Mouse (Mus musculus): ENCODE data around the gene Thada. TPM values are rescaled to one million over a fixed set of nuclear protein-coding genes. Genes with fewer than 3 reads are reported as not detected.

Gene Thada
- polyA plus RNA-seq, 3 experiments from 2014 or later: 19.3 to 113 (median 105) TPM

DNA sequence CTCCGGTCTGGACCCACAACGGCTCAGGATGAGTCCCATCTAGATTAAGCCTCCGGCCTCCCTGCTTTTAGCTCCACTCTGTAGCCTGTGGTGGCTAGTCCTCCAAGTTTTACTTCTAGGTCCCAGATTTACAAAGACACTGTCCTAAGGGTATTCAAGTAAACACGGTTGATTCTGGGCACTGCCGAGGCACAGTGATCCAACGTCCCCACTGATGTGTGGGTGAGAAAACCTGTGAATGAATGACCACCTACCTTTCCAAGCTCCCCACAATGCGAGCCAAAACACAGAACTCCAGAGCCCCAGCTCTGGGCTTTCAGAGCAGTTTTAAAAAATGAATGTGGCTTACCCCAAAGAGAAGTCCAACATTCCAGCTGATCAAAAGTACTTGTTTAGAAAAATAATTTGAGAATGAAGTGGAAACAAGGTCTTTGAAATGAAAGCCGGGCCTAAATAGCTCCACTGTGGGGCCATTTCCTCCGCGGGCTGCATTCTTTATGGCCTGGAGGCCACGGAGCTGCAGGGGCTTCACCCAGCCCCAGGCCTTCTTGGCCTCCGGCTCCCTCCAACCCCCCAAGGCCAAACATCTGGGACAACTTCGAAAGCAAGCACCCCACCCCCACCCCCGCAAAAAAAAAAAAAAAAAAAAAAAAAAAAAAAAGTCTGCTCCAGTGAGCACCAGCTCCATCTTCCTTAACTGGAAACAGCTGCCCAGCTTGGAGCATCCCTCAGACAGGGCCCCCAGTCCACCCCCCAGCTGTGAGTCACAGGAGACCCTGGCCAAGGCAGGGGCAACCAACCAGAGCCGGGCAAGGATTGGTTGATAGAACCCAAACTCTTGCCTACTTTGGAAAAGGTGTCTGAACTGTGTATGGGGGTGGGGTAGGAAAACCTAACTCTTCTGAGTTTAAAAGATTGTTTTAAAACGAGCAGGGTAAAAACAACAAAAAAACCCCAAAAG, 283.4 kb downstream of the Thada start:
- no peak for ATAC-seq

DNA sequence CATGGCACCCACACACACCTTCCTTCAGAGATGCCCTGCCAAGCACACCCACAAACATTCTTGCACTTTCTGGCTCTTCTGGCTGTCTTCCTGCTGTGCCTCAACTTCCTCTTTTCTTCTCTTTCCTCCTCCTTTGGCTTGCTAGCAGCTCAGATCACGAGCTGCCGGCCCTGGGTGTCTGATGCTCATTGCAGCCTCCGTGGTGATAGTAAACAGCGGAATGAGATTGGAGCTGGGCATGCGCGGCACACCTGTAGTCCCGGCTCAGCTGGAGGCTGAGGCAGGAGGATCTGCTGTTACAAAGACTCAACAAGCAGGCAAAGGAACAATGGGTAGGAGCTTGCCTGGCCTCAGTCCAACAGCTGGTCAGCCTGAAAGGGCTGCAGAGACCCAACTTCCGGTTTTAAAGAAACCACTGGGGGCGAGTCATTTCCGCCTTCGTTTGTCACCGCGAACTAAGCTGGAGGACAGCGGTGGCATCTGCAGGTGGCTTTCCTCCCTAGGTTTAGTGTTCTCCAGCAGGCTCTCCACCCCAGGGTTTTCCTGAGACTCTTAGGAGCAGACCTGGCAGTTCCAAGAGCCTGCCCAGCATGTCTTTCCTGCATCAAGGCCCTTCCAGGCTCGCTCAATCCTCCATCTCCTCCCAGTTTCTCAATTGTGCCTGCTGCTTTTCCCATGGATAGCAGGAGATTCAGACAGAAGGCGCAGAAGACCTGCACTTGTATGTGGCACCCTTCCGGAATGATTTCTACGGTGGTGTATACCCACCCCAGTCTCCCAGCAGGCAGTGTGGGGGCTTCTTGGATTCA, 284.3 kb downstream of the Thada start:
- peak; percentile 13 for ATAC-seq

DNA sequence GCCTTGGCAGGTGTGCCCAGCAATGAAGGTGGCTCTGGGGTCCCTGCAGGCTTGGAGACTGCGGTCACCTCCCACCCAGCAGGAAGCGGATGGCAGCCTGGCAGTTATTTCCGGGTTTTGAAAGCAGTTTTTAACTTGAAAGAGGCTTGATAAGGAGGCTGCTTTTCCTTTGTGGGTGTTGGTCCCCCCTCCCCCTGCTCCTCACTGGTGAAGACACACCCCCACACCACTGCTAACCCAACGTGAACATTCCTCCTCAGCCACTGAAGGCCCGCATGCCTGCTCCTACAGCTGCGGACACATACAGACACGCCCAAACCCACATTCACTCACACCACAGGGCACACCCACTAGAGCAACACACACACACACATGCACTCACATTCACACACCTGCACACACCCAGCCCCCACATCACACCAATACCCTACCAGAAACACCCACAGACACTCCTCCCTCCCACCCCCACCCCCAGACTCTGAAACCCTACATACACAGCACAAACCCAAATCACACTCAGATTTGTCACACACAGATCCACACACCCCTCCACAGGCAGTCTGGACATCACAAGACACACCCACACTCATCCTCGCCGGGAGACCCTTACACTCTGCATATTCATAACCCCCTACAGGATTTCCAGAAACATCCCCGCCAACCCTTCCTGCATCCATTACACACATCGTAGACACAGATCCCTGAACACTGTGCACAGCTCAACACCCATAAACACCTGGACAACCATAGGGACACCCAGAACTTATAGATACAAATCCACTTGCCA, 285.1 kb downstream of the Thada start:
- peak; percentile 60 for ATAC-seq

DNA sequence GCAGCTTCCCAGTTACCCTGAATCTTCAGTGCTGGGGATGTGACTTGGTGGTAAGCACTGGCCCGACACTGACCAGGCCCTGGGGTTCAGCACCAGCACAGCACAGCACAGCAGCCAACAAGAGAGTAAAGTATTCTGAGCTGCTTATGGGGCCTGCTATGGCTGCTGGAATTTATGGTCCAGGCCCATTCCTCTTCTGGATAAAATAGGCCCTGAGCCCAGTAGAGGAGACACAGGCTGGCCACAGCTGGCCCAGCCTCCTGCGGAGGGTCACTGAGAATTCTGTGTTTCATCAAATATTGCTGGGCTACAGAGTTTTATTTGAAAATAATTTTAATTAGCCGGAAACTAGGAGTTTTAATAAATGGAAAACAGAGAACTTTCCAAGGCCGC, 286.0 kb downstream of the Thada start:
- ATAC-seq: no peak

DNA sequence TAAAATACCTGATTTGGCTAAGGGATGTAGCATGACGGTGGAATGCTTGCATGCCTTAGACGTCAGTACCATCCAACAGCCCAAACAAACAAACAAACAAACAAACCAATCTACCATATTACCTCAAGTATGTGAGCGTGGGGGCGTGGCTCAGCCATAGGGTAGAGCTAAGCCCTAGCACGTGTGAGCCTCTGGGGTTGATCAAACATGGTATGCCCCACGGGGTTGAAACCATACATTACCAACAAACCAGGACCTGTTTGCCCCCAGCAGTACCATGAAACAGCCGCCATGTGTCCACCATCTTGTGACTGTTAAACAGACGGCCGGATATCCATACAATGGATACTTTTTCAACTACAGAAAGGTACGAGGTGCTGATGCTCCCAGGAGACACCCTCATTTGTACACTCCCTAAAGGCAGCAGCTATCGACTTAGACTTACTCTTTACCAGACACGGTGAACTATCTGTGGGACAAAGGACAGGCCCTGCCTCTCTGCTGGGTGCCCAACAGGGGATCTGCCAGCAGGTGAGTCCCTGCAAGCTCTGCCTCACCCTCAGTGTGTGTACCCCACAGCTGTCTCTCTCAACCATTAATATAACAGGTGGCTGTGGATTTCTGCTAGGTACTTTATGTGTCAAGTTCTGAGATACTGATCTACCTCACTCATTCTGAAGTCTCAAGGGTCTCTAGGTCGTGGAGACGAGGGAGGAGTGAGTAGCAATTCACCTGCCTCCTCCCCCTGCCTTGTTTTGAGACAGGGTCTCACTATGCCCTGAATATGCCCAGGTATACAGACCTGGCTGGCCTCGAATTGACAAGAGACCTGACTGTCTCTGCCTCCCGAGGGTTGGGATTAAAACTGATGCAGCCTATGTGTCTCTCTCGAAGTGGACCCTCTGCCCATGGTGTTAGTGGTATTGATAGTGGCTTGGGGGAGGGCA, 286.7 kb downstream of the Thada start:
- no peak for ATAC-seq

DNA sequence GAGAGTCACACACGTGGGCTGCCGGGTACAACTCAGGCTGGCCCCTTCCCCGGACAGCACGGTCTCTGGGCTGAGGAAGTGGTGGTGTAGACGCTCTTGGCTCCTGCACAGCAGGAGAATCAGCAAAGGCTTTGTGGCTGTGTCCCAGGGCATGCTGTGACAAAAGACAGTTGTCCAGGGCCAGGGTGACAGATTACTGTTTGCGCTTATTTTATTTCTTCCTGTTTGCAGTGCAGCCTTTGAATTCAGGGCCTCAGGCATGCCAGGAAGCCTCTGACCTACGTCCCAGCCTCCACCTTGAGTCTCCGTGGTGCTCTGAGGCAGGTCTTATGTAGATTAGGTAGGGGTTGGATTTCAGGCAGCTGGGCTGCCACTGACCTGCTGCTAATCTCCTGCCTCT, 288.5 kb downstream of the Thada start:
- ATAC-seq: no peak

DNA sequence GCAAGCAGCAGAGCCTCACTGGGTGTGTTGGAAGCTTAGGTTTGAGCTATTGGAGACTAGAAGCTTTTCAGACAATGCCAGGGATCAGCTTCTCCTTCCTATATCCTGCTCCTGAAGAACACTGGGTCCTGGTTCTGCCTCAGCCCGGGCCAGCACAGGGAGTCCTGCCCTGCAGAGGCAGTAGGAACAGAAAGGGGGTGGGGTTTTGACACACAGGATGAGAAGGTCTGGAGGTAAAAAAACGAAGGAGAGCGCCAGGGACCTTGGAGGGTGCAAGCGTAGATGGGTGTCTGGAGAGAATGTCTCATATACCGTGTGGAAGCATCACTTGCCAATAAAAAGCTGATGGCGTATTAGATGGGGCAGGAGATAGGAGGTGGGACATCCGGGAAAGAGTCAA, 289.6 kb downstream of the Thada start:
- ATAC-seq: no peak

DNA sequence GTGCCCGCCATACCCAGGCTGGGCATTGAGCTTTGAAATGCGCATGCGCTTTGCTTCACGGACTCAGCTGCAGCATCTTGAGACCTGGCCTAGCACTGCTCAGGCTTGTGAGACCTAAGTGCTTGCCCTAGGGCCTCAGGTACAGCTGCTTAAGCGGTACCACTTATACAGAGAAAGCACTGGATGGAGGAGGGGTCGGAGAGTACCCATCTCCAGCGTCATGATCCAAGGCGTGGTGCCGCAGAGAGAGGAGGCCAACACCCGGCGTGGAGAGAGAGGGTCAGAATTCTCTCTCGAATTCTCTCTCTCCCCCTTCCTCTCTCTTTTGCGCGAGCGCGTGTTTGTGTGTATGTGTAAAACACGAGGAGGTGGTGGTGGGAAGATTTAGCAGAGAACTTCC, 290.8 kb downstream of the Thada start:
- no peak for ATAC-seq

DNA sequence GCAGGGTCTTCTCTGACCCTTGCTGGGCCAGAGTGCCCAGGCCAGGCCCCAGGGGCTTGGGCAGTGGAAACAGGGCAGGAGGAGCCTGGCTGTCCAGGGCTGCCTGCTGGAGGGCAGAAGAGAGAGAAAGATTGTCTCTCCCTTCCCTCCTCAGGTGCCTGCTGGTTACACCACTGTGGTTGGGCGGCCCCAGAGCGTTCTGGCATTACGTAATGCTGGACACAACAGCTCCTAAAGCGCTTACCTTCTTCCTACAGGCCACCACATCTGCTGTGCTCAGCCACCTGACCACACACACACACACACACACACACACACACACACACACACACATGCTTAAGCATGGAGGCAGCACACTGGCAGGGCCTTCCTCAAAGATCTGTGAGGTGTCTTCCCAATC, 298.6 kb downstream of the Thada start:
- no peak for ATAC-seq

DNA sequence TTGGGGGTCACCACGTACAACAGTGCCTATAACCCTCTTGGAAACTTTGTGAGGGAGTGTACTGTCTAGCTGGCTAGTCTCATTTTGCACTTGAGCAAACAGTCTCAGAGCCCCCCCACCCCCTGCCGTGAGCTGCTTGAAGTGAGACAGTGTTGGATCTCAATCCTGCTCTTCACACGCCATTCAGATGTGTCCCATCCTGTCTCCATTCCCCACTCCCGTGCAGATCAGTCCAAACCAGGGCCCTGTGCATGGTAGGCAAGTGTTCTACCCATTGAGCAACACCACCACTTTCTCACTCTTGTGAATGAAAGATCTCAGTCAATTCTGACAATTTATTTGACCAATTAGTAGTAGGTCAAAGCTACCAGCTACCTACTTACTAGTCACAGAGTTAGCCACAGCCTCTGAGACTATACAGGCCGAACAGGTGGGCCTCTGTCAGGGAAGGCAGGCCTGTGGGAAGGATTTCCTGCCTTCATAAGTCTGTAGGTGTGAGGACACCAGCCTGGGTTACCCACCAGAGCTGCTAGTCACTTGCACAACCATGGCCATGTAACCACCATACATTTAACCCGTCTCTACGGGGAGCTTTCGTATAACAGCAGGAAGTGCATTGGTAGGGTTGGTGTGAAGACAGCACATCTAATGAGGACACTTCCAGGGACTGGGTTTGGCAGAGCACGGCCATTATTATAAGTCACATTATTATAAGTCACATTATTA, 299.7 kb downstream of the Thada start:
- peak; percentile 19 for ATAC-seq

DNA sequence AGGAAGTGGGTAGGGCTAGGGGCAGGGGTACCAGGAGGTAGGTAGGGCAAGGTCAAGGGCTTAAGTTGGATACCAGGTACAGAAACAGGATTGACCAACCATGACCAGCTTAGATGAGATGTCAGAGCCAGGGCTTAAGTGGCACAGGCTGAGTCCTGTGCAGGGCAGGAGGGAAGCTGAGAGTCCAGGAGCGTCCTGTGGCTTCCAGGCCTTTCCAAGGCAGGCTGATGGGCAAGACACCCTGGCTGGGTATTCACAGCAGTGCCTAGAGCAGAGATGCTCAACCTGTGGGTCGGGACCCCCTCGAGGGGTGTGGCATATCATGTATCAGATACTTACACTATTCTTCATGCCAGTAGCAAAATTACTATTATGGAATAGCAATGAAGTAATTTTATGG, 300.3 kb downstream of the Thada start:
- ATAC-seq: no peak

DNA sequence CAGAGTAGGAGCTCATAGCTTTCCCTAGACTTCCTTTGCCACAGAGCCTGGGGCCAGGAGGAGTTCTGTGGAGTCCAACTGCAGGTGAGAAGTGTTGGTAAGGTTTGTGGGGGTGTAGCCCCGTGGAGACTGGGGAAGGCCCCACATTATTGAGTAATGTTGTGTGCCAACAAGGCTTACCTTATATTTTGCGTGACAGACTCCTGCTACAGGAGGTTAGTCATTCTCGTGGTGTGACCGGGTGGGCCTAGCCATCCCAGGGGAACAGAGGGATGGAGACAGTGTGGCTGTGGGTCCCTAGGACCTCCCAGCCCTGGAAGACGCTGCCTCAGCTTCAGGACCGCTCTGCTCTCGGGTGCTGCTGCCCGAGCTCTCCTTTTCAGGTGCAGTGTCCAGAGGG, 301.9 kb downstream of the Thada start:
- ATAC-seq: no peak

DNA sequence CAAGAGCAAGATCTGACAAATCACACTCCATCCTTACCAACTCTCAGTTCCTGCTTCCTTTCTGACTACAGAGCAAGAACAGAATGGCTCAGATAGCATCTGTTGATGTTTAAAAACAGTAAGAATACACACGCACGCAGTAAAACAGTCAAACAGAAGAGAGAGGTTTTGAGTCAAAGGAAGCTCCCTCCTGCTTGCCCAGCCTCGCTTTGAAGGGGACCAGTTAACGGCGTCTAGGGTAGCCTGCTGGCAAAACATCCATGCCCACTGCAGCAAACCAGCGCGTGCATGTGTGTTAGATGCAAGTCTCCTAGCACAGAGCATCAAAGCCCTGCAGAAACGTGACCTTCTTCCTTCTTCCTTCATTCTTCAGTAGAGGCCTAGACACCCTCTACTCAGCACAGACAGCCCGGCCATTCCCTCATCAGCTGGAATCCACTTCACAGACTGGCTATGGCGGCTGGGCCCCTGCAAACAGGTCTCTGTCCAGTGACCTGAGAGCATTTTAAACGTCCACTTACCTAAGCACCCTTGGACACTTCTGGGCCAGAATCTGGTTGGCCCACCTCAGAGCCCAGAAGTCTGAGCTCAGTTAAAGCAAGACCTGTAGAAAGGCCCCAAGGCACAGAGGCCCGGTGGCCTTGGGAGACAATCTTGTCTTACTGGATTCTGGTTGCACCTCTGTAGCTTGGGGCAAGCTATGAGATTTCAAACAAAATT, 302.8 kb downstream of the Thada start:
- peak; percentile 69 for ATAC-seq

DNA sequence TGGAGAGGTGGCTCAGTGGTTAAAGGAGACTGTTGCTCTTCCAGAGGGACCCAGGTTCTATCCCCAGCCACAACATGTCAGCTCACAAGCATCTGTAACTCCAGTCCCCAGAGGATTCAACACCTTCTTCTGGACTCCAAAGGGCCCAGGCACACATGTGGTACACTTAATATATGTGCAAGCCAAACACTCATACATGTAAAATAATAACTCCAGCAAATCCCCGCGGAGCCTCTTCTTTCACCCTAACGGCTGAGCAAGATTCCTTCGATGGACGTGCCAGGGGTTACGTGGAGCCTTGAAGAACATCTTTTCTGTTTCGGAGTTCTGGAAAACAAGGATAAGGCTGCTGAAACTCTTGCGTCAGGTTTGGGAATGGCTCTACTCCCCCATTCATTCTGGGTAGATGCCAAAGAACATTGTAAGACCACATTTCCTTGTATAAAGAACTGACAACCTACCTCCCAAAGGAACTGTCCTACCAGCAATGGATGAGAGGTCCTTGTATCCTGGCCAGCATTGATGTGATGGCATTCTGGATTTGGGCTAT, 303.7 kb downstream of the Thada start:
- no peak for ATAC-seq

DNA sequence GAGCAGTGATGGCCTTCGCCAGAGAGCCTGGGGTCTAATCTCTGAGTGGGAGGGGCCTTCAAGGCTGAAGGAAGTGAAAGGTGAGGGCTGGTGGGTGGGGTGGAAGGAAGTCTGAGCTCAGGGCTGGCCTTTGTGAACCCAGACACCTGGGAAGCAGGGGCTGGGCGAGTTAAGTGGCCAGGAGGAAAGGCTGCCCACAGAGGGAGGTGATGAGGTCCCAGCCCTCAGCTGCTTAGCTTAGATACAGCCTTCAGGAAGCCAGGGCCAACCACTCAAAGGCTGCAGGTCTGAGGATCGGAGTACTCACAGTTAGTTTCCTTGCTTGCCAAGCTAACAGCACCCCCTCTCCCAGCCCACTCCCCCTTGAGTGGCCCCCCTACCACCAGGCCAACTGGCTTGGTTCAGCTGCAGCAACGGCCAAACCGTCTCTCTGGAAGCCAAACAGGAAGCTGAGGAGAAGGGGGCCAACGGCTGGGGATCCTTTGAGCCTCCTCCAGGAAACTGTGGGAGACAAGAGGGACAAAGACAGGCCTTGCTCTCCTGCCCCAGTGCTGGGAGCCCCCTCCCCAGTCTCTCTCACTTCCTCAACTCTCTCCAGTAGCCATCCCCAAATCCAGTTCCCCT, 304.7 kb downstream of the Thada start:
- ATAC-seq: no peak

DNA sequence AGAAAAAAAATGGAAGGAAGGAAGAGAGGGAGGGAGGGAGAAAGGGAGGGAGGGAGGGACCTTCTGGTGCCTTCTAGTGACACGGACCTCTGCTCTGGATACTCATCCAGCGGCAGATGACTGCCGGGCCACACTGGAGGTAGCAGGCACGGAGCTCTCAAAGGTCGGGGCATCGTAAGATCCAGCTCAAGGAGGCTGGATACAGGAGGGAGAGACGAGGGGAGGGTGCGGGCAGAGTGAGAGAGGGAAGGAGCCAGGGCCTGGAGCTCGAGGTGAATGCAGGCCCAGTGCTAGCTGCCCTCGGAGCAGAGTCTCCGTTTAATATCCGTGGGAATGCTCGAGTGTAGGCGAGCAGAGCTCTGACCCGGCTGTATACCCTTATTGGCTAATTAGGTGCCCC, 307.1 kb downstream of the Thada start:
- no peak for ATAC-seq

DNA sequence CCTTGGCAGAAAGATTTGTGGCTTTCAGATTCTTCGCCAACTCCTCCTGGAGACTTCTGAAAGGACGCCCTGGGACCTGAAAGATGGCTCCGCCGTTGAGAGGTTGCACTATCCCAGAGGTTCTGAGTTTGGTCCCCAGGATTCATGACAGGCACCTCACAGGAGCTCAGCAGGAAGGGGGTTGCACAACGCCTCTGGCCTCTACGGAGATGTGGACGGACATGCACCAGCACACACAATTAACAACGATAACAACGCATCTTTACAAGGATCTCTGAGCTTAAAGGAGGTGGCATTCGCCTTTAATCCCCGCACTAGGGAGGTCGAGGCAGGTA, 307.6 kb downstream of the Thada start:
- ATAC-seq: no peak

DNA sequence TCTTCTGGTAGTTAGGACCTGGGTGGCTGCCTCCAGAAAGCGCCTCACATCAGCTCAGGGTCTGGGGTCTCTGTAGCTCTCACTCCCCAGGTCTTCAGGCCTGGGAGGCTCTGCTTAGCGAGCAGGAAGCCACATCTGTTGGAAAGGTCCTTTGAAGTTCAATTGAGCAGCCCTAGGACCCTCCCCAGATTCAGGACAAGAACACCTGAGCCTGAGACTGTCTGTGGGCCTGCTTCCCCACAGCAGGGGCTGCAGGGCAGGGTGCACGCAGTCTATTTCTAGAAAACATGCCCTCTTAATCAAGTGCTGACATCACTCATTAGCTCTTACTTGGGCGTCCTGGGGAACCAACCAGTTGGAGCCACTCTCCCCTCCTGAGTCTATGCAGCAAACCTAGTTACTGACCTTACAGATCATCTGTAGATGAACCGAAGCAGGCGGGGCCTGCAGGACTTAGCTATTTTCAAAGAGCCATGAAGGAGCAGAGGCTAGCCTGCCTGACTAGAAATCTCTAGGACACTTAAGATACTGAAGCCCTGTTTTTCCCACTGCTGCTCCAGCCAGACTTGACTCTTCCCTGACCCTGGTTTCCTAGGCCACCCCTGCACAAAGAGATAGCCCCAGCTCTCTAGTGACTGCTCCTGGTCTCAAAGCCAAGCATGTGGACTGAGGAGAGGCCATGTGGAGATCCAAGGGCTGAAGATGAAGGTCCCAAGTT, 308.1 kb downstream of the Thada start:
- no peak for ATAC-seq

Measured in inflammation-experienced regulatory T-cells, adult 6 months (primary cell).